Mouse (Mus musculus) bone marrow macrophage, adult 2 months (primary cell): ENCODE data around the gene Gm4450. TPM values are rescaled to one million over a fixed set of nuclear protein-coding genes. Genes with fewer than 3 reads are reported as not detected.
"Not testable (repeated sequence)": the region's sequence is repeated elsewhere in the genome, so short reads cannot be mapped to it uniquely, and the experiment has no call there.

Source experiments
- H3K27ac ChIP-seq: 2 replicates; pipeline ENCODE4 v1.5.1; 2012; ENCODE audit warnings: low read depth, low read length; ENCODE audit not compliant: insufficient read depth
- H3K4me1 ChIP-seq: 2 replicates; pipeline ENCODE4 v1.6.1; 2012; ENCODE audit warnings: low read length; ENCODE audit not compliant: control insufficient read depth, insufficient read depth
- H3K4me3 ChIP-seq: 2 replicates; pipeline ENCODE4 v1.5.1; 2012; ENCODE audit warnings: mild to moderate bottlenecking, low read length, moderate library complexity; ENCODE audit not compliant: insufficient read depth
- CTCF ChIP-seq: IDR thresholded peaks from 2 replicates; pipeline ENCODE4 v1.5.1; 2012; ENCODE audit warnings: low read depth, mild to moderate bottlenecking, low read length, moderate library complexity
- POLR2A ChIP-seq: IDR thresholded peaks from 2 replicates; pipeline ENCODE4 v1.6.1; 2012; ENCODE audit warnings: mild to moderate bottlenecking, low read depth, low read length, borderline replicate concordance
- polyA plus RNA-seq: library from polyadenylated mRNA; stranded (reverse); fragments of >200 nt; gene quantifications from 2 replicates; pipeline ENCODE4 v1.2.4, GENCODE M21; 2012; ENCODE audit not compliant: missing spikeins, insufficient read depth, insufficient read length

Gm4450 gene
- polyA plus RNA-seq, 1 experiment = not detected

DNA sequence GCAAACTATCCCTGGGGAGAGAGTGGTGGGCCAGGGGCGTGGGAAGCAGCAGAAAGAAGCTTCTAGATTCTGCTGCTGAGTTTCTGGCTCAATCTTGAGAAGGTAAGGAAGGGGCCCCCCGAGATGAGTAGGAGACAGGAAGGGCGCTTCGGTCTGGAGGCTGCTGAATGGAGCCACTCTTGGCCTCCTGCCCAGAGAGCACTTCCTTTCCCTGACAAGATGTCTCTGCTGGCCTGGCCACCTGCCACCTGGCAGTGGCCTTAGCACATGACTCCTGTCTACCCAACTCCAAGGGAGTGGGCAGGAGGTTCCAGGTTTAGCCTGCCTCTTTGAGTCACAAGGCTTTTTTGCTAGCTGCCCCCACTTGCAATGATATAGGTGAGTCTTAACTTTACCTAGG, 39.6 kb downstream of the Gm4450 start:
- Histone ChIP-seq H3K4me3 (no peak overlapping the region), H3K27ac (no peak overlapping the region), H3K4me1 (peaks cover 11% of the 10 kb centered on the region; the same call in 1 of the 2 replicates)
- TF ChIP-seq CTCF (no peak), POLR2A (no peak)

DNA sequence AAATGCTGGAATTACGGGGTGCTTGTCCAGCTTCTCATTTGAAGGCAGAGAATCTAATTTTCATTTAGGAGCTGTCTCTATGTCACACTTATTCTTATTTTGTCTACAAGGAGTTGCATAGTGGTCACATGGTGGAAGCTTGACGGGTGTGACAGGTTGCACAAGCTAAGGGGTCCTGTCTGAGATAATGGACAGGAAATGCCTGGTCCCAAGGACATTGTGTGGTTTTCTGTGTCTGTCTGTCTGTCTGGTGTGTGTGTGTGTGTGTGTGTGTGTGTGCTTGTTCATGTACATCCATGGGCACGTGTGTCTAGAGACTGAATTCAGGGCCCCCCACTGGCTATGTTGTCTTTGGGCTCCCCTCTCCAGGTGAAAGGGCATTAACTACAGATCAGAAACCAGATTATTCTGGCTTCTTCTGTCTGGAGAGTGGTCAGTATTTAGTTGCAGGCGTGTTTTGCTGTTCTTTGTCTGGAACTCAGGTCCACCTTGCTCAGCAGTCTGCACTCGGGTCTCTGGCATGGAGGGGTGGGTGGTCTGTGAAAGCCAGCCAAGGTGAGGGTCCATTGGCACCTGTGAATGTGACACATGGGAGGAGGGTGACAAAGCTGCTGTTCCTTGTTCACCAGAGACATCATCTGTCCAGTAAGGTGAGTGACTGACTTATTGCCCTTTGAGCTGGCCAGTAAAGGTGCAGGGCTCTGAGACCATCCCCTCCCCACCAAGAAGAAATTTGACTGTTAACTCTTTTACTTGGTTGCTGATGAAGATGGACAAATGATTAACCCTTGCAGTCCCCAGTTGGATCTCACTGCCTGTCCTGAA, 40.3 kb downstream of the Gm4450 start:
- Histone ChIP-seq H3K27ac (no peak overlapping the region), H3K4me1 (peaks cover 11% of the 10 kb centered on the region; the same call in 1 of the 2 replicates), H3K4me3 (no peak overlapping the region)
- TF ChIP-seq CTCF = no peak
- no peak for TF ChIP-seq POLR2A

DNA sequence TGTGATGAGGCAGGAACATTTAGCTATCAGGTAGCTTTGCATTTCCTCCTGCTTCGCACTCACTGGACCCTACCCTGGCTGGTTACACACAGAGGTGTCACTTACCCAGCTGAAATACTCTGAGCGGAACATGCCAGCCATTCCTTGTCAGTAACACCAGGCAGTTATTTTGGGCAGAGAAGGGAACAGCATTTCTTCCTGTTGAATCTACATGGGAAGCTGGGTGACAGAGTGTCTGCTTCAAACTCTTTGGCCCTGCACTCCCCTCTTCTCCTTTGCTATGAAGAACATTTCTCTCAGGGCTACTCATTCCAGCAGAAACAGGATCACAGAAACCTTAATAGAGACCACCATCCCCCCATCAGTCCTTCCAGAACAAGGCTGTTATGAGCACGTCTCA, 42.6 kb downstream of the Gm4450 start:
- Histone ChIP-seq H3K27ac (no peak overlapping the region), H3K4me3 (no peak overlapping the region), H3K4me1 (peaks cover 11% of the 10 kb centered on the region; the same call in 1 of the 2 replicates)
- TF ChIP-seq CTCF = no peak
- TF ChIP-seq POLR2A = no peak

DNA sequence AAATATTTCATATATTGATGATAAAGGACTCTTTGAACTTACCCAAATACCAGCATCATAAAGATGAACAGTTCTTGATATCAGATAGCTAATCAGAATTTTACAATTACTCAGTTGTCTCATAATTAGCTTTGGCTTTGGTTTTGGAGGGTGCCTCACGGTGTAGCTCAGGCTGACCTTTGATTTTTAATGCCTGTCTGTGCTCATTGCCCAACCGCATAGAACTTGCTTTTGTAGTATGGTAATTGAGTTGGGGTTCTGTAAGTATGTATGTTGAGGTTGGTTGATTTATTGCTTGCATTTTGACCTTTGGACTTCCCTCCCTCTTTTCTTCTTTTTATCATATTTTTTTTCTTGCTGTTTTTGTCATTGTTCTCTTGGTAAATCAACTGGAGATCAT, 43.2 kb downstream of the Gm4450 start:
- H3K4me1 ChIP-seq = peaks cover 11% of the 10 kb centered on the region; the same call in 1 of the 2 replicates
- no peak overlapping the region for H3K4me3 ChIP-seq
- H3K27ac ChIP-seq = no peak overlapping the region
- no peak for TF ChIP-seq CTCF
- no peak for TF ChIP-seq POLR2A

DNA sequence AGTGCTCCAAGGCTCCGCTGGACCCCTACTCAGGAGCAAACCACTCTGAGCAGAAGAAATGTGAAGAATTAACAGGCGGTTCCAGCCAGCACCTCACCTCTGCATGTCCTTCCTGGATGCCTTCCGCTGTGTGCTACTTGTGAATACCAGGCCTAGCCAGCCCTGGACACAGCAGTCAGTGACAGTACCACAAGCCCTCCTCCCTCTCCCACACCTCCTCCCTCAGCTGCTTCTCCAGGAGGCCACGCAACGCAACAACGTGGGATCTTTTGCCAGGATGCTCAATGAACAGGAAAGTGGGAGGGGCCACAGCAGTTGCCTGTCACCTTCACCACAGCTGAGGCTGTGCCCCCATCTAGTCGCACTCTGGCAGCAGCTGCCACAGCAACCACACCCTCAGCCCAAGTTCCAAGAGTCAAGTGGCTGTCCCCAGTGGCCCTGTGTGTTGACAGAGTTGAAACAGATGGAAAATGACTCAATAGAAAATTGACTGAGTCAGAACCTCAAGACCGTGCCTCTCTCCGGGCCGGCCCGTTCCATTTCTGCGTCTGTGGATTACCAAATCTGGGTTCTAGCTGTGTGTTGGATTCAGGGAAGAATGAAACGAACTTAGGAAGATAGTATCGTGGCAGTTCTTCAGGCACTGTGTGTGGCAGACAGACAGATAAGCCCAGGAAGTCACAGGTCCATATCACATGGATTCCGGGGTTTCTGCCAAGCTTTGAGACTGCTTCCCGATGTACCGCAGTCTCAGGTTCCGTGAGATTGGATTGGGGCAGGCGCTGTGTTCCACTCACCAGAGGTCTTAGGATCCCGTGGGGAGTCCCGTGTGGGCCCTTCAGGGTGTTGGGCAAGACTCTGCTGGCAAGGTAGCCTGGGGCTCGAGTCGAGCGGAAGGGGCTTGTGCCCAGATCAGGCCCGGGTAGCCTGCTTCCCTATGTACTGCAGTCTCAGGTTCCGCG, 46.0 kb downstream of the Gm4450 start:
- H3K27ac ChIP-seq, H3K4me1 ChIP-seq, H3K4me3 ChIP-seq: not testable (repeated sequence)

DNA sequence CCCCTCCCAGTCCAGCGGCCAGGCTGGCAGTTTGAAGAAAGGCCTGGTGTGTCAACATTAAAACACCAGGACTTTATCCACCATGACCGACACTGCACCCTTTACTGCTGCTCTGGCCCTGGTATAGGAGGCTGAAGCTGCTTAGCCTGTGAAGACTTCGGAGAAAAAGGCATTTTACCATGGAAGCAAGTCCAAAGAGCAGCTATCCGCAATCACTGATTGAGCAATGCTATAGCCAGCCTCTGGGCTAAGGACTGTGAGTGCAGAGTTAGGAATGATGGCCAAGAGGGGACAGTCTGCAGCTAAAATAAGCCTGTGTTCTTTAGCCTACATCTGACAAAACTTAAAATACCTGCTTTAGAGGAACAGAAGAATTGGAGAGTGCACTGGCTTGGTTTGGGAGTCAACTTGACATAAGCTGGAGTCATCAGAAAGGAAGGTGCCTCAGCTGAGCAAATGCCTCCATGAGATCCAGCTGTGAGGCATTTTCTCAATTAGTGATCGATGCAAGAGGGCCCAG, 49.6 kb downstream of the Gm4450 start:
- not testable (repeated sequence) for H3K27ac ChIP-seq, H3K4me1 ChIP-seq, H3K4me3 ChIP-seq

DNA sequence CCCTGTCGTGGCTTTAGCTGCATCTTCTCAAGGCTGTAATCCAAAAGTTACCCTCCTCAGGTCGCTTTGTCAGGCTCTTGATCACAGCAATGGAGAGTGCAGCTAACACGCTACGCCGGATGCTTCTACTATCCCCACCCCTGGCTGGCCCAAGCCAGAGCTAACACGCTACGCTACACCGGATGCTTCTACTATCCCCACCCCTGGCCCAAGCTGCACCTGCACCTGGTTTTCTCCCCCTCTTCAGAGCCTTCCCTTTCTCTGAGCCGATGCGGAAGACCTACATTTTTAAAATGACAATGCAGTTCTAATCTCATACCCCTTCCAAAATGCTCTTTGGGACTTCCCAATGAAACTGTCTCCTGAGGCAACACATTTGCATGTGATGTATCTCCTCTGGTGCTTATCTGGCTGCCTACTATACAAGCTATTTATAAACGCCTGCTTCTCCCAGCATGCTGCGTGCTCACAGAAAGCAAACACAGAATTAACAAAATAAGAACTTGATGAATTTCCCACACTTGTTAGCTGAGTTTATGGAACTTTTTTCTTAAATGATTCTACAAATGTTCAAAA, 50.3 kb downstream of the Gm4450 start:
- not testable (repeated sequence) for H3K27ac ChIP-seq, H3K4me3 ChIP-seq, H3K4me1 ChIP-seq

DNA sequence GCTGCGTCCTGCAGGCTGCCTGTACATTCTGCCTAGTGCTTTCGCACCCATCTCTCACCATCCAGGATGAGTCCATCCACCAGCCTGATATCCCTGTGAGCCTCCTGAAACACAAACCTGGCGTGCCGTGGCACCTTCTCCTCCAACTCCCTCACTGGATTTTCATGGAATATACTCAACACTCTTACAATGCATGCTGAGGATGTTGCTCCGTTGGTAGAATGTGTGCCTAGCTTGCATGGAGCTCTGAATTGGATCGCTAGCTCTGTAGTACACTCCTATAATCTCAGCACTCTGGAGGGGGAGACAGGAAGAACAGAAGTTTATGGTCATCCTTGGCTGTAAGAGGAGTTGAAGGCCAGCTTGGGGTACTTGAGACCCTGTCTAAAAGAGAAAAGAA, 51.0 kb downstream of the Gm4450 start:
- not testable (repeated sequence) for H3K4me1 ChIP-seq, H3K4me3 ChIP-seq, H3K27ac ChIP-seq

DNA sequence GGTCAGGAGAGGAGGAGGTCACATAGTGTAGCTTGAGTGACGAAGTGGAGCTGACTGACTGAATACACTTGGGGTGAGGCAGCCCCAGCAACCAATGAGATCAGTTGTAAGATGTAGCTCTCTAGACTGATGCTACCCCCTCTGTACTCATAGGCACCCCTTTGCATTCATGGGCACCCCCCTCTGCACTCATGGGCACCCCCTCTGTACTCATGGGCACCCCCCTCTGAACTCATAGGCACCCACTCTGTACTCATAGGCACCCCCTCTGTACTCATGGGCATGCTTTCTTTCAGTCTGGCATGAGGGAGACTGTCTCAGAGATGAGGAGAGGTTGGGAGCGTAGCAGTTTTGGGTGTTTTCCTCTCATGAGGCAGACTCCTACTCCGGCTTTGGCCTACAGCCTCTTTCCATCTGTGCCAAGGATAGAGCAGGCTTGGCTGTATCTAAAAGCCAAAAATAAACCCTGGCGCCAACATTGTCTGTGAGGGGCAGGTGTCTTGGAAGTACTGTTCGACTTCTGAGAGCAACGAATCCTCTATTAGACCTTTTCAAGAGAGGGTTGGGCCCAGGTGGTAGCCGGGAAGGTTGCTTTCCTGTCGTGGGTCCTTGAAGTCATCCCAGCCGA, 52.5 kb downstream of the Gm4450 start:
- not testable (repeated sequence) for H3K4me3 ChIP-seq, H3K27ac ChIP-seq, H3K4me1 ChIP-seq

Other genes with a start within 250 kb of the Gm4450 start
- not detected in 2 replicates for gene Reg4, start 235.0 kb downstream of the Gm4450 start, polyA plus RNA-seq
- not detected in 2 replicates for gene Hmgcs2, start 176.7 kb downstream of the Gm4450 start, polyA plus RNA-seq
- 3.3 and 3.8 TPM in 2 replicates for gene Phgdh, start 117.1 kb downstream of the Gm4450 start, polyA plus RNA-seq
- 0.25 TPM in 1 of 2 replicates, not detected in the other for gene Zfp697, start 74.7 kb downstream of the Gm4450 start, polyA plus RNA-seq
- gene Hsd3b4, start 53.4 kb upstream of the Gm4450 start, polyA plus RNA-seq = not detected in 2 replicates
- not detected in 2 replicates for gene Gm10681, start 131.7 kb upstream of the Gm4450 start, polyA plus RNA-seq
- gene Hsd3b5, start 173.1 kb upstream of the Gm4450 start, polyA plus RNA-seq = not detected in 2 replicates